Mouse (Mus musculus): ENCODE data around the gene Lrrc36.

DNA sequence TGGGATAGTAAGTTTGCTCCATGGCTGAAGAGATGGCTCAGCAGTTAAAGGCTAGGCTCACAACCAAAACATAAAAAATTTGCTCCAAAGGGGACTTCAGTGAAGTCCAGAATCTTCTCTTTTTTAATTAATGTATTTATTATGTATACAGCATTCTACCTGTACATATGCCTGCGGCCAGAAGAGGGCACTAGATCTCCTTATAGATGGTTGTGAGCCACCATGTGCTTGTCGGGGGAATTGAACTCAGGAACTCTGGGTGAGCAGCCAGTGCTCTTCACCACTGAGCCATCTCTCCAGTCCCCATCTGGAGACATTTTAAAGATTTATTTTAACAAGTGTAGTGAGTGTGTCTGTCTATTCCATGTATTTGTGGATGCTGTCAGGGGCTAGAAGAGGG lies 46.3 kb upstream of the Lrrc36 start:
- no peak for TF ChIP-seq CTCF (IDR thresholded peaks at IDR 0.05; ENCODE audit: insufficient read depth, low read length)
- TF ChIP-seq POLR2A (IDR thresholded peaks at IDR 0.05; ENCODE audit: borderline replicate concordance, extremely low read depth, low read depth, low read length) = no peak

Measured in lung, adult 2 months (tissue).